Mouse (Mus musculus) liver, embryonic 11.5 days (tissue): Measurements from ENCODE around the gene Gnas. TPM values are rescaled to one million over a fixed set of nuclear protein-coding genes. Genes with fewer than 3 reads are reported as not detected.

Experiments
- ATAC-seq: fragments of 200-750 bp; cut with Nextera tagmentation; replicated peaks from 2 replicates; pipeline ENCODE4 v1.8.0; 2017; ENCODE audit warnings: moderate number of reproducible peaks, mild to moderate bottlenecking, moderate TSS enrichment, moderate library complexity; ENCODE audit not compliant: low FRiP score
- DNase-seq: peaks from one replicate; pipeline ENCODE4 v3.0.0-alpha.2; 2017; ENCODE audit warnings: low spot score
- H3K27ac ChIP-seq: fragments of 300-500 bp; sonication (generic); 2 replicates; pipeline ENCODE4 v1.5.1; 2014; ENCODE audit warnings: mild to moderate bottlenecking, low read depth, low read length, control low read depth
- H3K27me3 ChIP-seq: fragments of 300-500 bp; sonication (generic); replicated peaks from 2 replicates; pipeline ENCODE4 v1.6.1; 2014; ENCODE audit warnings: low read length, mixed read lengths; ENCODE audit not compliant: control insufficient read depth, insufficient read depth
- H3K36me3 ChIP-seq: fragments of 300-500 bp; sonication (generic); 2 replicates; pipeline ENCODE4 v1.6.1; 2014; ENCODE audit warnings: mild to moderate bottlenecking, low read length, moderate library complexity, mixed read lengths; ENCODE audit not compliant: control insufficient read depth, insufficient read depth
- H3K4me1 ChIP-seq: fragments of 300-500 bp; sonication (generic); replicated peaks from 2 replicates; pipeline ENCODE4 v1.6.1; 2014; ENCODE audit warnings: low read length, mixed read lengths; ENCODE audit not compliant: control insufficient read depth, insufficient read depth
- H3K4me2 ChIP-seq: fragments of 300-500 bp; sonication (generic); 2 replicates; pipeline ENCODE4 v1.6.1; 2014; ENCODE audit warnings: mild to moderate bottlenecking, control low read depth, moderate library complexity
- H3K4me3 ChIP-seq: fragments of 300-500 bp; sonication (generic); 2 replicates; pipeline ENCODE4 v1.5.1; 2014; ENCODE audit warnings: low read depth, low read length, control low read depth
- H3K9ac ChIP-seq: fragments of 300-500 bp; sonication (generic); 2 replicates; pipeline ENCODE4 v1.6.1; 2014; ENCODE audit warnings: low read depth, low read length, control low read depth
- H3K9me3 ChIP-seq: fragments of 300-500 bp; sonication (generic); 2 replicates; pipeline ENCODE4 v1.6.1; 2016; ENCODE audit warnings: low read length, inconsistent platforms, mixed read lengths; ENCODE audit not compliant: control insufficient read depth
- WGBS: fragments of 180-500 bp; shearing (Covaris S2); extraction: QIAGEN DNeasy Blood & Tissue Kit; methylation state at CpG from one replicate; pipeline ENCODE4 v1.1.7; 2014; 5-methylcytosine and 5-hydroxymethylcytosine counted together
- polyA plus RNA-seq: library from polyadenylated mRNA; unstranded; fragments of >200 nt; fragmentation: Nextera tagmentation; extraction: Ambion mirVana; gene quantifications from 2 replicates; pipeline ENCODE4 v1.2.1, GENCODE M21; 2014

The Gnas gene
- polyA plus RNA-seq, 1 experiment from 2014 or later = 742 TPM

- peak overlapping the region; percentile 76 for H3K4me3 ChIP-seq
- 39% methylated on average over 64 of the region's 64 CpGs for WGBS
- H3K27ac ChIP-seq = peak overlapping the region; percentile 21; the same call in 1 of the 2 replicates
- peak overlapping the region; percentile 87 for H3K9ac ChIP-seq
- peaks cover 7% of the 10 kb centered on the region; the same call in 1 of the 2 replicates for H3K9me3 ChIP-seq
- peak; percentile 62 for ATAC-seq
- no peaks in the 10 kb centered on the region for H3K27me3 ChIP-seq
- H3K4me1 ChIP-seq = peaks cover 10% of the 10 kb centered on the region
- peak; percentile 74 for DNase-seq
- peak overlapping the region; percentile 87 for H3K4me2 ChIP-seq
- no peaks in the 10 kb centered on the region for H3K36me3 ChIP-seq
Observed at GRCm38 (mm10) chr2:174327295-174327981, 43.3 kb downstream of the Gnas start.

- H3K36me3 ChIP-seq = no peaks in the 10 kb centered on the region
- DNase-seq (no peak), ATAC-seq (no peak)
- H3K4me2 ChIP-seq = peak overlapping the region; percentile 87
- peak overlapping the region; percentile 99 for H3K27ac ChIP-seq
- H3K4me1 ChIP-seq = peaks cover 19% of the 10 kb centered on the region
- peak overlapping the region; percentile 76 for H3K4me3 ChIP-seq
- peak overlapping the region; percentile 87 for H3K9ac ChIP-seq
- no peaks in the 10 kb centered on the region for H3K27me3 ChIP-seq
- peaks cover 7% of the 10 kb centered on the region; the same call in 1 of the 2 replicates for H3K9me3 ChIP-seq
- WGBS = 54% methylated on average over 46 of the region's 46 CpGs
Observed at GRCm38 (mm10) chr2:174328358-174328905, 44.3 kb downstream of the Gnas start.

DNA sequence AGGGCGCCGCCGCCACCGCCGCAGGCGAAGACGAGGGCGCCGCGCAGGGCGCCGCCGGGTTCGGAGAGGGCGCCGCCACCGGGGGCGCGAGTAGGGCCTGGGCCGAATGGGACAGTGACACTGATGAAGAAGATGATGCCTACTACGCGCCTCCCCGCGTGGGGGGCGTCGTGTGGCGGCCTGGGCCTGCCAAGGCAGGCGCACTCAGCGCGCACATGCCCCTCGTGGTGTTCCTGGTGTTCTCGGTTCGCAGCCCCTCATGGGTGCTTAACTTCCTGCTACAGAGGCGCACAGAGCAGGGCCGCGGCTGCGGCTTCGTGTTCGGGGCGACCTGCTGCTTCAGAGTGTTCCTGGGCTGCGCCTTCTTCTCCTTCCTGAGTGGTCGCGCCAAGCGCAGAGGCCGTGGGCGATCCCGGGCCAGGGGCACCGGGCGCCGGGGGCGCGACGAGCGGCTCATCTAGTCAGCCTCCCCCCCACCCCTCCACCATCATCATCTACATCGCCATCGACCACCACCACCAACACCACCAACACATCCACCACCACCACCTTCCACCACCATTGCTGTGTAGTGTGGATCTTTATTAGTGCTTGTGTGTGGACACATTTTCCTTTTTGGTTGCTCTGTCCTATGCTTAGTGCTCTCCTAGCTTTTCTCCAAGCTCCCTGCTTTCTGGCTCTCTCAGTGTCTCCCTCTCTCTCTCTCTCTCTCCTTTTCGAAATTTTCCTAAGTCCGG is 45.0 kb downstream of the Gnas start:
- ATAC-seq (peak; percentile 5; the same call in 1 of the 2 replicates), DNase-seq (peak; percentile 63)
- H3K9ac ChIP-seq = peak overlapping the region; percentile 87
- peak overlapping the region; percentile 76 for H3K4me3 ChIP-seq
- peaks cover 7% of the 10 kb centered on the region; the same call in 1 of the 2 replicates for H3K9me3 ChIP-seq
- peak overlapping the region; percentile 99 for H3K27ac ChIP-seq
- peak overlapping the region; percentile 87 for H3K4me2 ChIP-seq
- no peaks in the 10 kb centered on the region for H3K27me3 ChIP-seq
- peaks cover 26% of the 10 kb centered on the region for H3K4me1 ChIP-seq
- WGBS = 34% methylated on average over 58 of the region's 58 CpGs
- H3K36me3 ChIP-seq = no peaks in the 10 kb centered on the region

DNA sequence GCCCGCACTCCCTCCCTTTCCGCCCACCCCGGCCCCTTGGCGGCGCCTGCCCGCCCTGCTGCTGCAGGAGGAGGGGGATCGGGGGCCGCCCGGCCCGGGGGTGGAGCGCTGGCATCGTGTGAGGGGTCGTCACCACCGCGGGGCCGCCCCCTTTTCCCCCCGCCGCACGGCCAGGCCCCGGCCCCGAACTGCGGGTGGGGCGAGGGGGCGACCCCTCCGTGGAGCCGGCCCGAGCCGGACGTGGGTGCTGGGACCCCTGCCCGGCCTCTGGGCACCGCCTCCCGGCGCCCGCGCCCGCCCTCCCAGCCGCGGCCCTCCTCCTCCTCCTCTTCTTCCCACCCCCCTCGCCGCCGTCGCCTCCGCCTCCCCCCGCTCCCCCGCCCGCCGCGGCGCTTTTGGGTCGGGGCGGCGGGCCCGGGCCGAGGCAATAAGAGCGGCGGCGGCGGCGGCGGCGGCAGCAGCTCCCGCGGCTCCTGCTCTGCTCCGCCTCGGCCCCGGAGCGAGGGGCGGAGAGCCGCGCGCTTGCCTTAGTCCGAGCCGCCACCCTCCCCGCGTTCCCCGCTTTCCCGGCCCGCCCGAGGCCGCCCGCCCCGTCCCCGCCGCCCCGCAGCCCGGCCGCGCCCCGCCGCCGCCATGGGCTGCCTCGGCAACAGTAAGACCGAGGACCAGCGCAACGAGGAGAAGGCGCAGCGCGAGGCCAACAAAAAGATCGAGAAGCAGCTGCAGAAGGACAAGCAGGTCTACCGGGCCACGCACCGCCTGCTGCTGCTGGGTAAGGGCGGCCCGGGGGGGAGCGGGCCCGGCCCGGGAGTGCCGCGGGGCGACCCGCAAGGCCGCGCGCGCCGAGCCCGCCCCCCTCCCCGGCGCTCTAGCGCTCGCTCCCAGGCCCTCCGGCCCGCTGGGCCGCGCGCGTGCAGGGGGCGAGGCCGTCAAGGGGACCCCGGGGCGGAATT is 45.8 kb downstream of the Gnas start:
- WGBS = under 1% methylated on average over 96 of the region's 131 CpGs
- peak; percentile 61 for ATAC-seq
- H3K4me3 ChIP-seq = peak overlapping the region; percentile 76
- H3K9ac ChIP-seq = peak overlapping the region; percentile 87
- peak overlapping the region; percentile 87 for H3K4me2 ChIP-seq
- H3K27me3 ChIP-seq = no peaks in the 10 kb centered on the region
- H3K27ac ChIP-seq = peak overlapping the region; percentile 99
- H3K4me1 ChIP-seq = peaks cover 34% of the 10 kb centered on the region
- peak; percentile 87 for DNase-seq
- H3K36me3 ChIP-seq = peaks cover 7% of the 10 kb centered on the region; the same call in 1 of the 2 replicates
- peaks cover 7% of the 10 kb centered on the region; the same call in 1 of the 2 replicates for H3K9me3 ChIP-seq

DNA sequence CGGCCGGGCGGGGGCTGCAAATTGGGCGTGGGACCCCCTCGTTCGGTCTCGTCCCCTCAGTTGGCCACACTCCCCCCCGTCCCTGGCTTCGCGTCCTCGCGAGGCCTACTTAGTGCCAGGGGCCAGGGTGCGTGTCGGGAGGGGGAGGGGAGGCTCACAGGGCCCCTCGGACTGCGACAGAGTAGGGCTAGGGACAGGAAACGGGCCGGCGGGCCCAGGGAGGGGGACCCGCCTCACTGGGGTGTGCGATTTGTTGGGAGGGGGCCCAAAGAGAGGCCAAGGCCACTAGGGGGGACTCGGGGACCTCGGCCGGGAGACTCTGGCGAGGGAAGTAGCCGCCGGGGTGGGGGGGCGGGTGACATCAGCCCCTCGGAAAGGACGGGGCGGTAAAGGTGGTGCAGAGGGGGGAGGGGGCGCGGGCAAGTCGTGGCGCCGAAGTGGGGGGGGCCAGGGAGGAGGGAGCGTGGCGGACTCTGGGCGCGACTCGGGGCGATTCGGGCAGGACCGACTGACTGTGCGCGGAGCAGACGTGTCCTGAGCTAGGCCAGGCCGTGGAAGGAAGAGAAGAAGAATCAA is 46.6 kb downstream of the Gnas start:
- under 1% methylated on average over 42 of the region's 48 CpGs for WGBS
- H3K27me3 ChIP-seq = no peaks in the 10 kb centered on the region
- ATAC-seq = peak; percentile 53

GRCm38 (mm10) chr2:174331282-174332030 is 47.3 kb downstream of the Gnas start:
- Histone ChIP-seq H3K4me1 (peaks cover 44% of the 10 kb centered on the region), H3K4me3 (peak overlapping the region; percentile 76), H3K27ac (peak overlapping the region; percentile 58; the same call in 1 of the 2 replicates), H3K9me3 (peaks cover 7% of the 10 kb centered on the region; the same call in 1 of the 2 replicates), H3K9ac (peak overlapping the region; percentile 87), H3K4me2 (peak overlapping the region; percentile 87), H3K36me3 (peaks cover 7% of the 10 kb centered on the region; the same call in 1 of the 2 replicates), H3K27me3 (no peaks in the 10 kb centered on the region)
- DNase-seq (no peak), ATAC-seq (no peak)
- 32% methylated on average over 12 of the region's 12 CpGs for WGBS

More for the DNA sequence above, 46.6 kb downstream of the Gnas start:
- Histone ChIP-seq H3K36me3 (peaks cover 7% of the 10 kb centered on the region; the same call in 1 of the 2 replicates), H3K9me3 (peaks cover 7% of the 10 kb centered on the region; the same call in 1 of the 2 replicates), H3K4me1 (peaks cover 41% of the 10 kb centered on the region), H3K27ac (peak overlapping the region; percentile 99), H3K9ac (peak overlapping the region; percentile 87), H3K4me3 (peak overlapping the region; percentile 76), H3K4me2 (peak overlapping the region; percentile 87)
- peak; percentile 84 for DNase-seq

GRCm38 (mm10) chr2:174333239-174333890 is 49.2 kb downstream of the Gnas start:
- 38% methylated on average over 7 of the region's 7 CpGs for WGBS

More at GRCm38 (mm10) chr2:174333239-174333890, 49.2 kb downstream of the Gnas start:
- ATAC-seq (no peak), DNase-seq (no peak)
- Histone ChIP-seq H3K27ac (no peak overlapping the region), H3K4me1 (peaks cover 46% of the 10 kb centered on the region), H3K27me3 (no peaks in the 10 kb centered on the region), H3K9me3 (0 out of 2 replicates have a peak, but pooled peaks cover under 1% of the 10 kb centered on the region), H3K9ac (no peak overlapping the region), H3K36me3 (peaks cover 7% of the 10 kb centered on the region; the same call in 1 of the 2 replicates), H3K4me2 (peak overlapping the region; percentile 87), H3K4me3 (peak overlapping the region; percentile 8; the same call in 1 of the 2 replicates)
